Mouse (Mus musculus): Measurements from ENCODE around the gene Parp16.

The Parp16 gene

GRCm38 (mm10) chr9:65195053-65195452, at the start of gene Parp16:
Gene Parp16, plus strand, starts transcription at chr9:65195353.
- DNase-seq = no peak

- DNase-seq = no peak
Measured at GRCm38 (mm10) chr9:65146001-65146400, 49.2 kb upstream of the Parp16 start.

GRCm38 (mm10) chr9:65148507-65148906, 46.6 kb upstream of the Parp16 start:
- DNase-seq = no peak

DNA sequence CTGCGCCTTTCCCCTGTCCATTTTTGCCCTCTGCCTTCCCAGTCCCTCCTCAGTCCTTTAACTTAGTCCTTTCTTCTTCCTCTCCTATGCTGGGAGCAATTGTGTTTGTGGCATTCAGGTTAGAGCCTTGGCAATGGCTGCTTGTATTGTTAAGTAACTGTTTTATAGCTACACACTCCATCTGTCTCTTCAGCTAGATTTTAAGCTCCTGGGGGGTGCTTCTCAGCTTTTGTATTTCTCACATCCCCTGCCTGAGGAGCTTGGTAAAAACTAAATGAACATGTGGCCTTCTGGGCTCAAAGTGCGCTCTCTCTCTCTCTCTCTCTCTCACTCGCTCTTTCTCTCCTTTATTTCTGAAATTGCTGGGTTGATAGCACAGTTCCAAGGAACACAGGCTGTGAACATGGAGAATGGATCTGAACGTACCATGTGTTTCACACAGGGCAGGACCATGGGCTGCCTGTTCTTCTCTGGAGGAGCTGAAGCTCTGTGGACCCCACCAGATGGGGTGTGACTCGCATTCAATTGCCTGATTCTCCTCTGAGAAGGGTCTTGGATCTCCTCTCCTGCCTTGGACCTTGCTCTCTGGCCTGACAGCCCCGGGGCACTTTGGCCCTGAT, 42.3 kb upstream of the Parp16 start:
- no peak for DNase-seq

DNA sequence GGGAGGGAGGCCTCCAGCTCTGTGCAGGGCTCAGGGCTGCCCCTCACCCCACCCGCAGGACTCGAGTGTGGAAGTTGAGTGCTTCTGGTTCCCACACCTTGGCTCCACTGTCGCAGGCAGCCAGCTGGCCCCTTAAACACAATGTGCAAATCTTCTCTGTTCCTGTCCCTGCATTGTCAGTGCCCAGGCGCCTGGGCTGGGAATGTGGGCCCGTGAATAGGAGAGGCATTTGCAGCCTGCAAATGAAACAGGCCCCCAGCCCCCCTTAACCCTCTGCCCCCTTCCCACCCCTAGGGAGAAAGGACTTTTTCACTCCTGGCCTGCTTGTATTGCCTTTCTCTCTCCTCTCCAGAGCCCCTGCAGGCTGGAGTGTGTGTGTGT, 41.8 kb upstream of the Parp16 start:
- no peak for DNase-seq

- no peak for DNase-seq
Measured at GRCm38 (mm10) chr9:65154692-65155455, 40.3 kb upstream of the Parp16 start.

DNA sequence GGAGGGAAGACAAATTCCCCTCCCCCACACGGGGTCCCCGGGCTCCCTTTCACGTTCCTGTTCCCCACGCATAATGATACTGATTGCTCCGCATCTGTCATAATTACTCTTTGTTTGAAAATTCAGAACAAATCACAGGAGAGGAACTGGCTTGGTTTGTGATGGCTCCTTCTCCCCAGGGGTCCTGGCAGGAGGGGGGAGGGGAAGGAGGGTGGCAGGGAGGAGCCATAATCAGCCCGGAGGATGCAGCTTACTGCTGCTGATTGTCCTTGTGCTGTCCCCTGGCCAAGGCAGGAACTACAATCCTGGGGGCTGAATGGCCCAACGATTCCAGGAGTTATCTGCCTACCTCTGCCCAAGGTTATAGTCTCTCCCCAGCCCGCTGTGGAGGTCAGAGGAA, 38.5 kb upstream of the Parp16 start:
- DNase-seq = no peak

- no peak for DNase-seq
Measured at GRCm38 (mm10) chr9:65157631-65158030, 37.5 kb upstream of the Parp16 start.

- DNase-seq = no peak
Measured at GRCm38 (mm10) chr9:65161188-65161587, 34.0 kb upstream of the Parp16 start.

- DNase-seq = no peak
Measured at GRCm38 (mm10) chr9:65161881-65162280, 33.3 kb upstream of the Parp16 start.

DNA sequence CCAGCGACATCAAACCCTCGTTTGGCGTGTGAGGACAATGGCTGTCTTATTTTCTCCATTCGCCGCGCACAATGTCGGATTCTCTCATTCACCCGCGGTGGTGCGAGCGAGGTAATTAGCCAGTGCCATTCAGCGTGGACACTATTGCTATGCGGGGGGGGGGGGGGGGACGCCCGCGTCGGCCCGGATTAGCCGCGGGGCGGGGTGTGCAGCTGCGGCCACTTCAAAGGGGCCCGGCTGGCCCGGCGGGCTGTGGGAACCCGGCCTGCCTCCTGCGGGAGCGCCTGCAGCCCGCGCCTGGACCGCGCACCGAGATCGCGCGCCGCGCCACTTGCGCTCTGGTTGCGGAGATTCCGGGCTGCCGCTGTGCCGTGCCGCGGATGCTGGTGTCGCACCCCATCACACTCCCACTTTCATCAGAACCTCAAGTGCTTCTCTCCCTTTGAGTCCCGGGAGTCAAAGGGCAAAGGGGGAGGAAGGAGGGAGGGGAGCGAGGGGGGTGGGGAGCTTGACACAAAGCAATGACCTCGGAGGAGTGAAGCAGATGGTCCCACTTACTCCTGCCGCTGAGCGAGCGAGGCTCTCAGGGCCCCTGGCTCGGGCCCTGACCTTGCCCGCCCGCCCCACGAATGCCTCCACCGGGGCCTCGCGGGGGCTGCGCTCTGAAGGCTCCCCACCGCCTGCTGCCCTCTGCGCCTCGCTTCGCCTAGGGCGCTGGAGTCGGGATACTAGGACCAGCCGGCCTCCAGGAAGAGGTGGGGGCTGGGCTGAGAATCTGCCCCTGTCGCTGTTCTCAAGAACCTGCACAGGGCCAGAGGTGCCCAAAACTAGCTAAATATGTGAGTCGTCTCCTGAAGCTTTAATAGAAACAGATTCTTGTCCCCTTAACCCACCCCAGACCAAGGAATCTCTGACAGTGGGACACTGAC, 32.2 kb upstream of the Parp16 start:
- no peak for DNase-seq

GRCm38 (mm10) chr9:65164870-65165269, 30.3 kb upstream of the Parp16 start:
- no peak for DNase-seq

GRCm38 (mm10) chr9:65166386-65166785, 28.8 kb upstream of the Parp16 start:
- DNase-seq = no peak

DNA sequence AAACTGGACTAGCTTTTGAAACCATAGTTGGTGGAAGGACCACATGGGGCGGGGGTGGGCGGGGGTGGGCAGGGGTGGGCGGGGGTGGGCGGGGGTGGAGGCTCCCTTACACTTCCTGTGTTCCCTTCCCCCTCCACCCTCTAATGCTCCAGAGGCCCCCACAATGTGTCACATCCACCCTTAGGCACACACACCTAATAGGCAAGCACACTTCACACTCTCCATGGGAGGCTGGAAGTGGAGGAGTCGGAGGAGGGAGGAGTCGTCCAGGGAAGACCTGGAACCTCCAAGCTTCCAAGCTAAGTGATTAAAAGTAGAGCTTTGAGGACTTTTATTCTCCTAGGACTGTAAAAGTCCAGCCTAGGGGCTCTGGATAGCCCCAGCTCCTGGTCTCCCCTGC, 26.6 kb upstream of the Parp16 start:
- no peak for DNase-seq

- no peak for DNase-seq
Measured at GRCm38 (mm10) chr9:65168952-65169351, 26.2 kb upstream of the Parp16 start.

DNA sequence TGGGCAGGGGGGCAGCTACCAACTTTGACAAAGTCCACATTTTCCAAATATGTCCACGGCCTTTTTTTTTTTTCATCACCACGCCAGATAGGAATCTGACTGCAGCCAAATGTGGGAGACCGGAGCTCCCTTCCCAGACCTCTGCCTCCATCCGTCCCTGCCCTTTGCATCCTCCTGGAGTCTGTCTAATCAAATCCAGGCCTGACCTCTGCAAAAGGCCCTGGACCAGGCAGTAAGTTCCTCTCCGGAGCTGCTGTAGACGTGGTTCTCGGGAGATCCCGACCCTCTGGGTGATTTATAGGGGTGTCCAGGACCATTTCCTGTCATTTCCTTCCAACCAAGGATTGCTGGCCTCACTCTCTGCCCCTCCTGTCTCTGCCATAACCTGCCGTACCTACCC, 22.5 kb upstream of the Parp16 start:
- no peak for DNase-seq

DNA sequence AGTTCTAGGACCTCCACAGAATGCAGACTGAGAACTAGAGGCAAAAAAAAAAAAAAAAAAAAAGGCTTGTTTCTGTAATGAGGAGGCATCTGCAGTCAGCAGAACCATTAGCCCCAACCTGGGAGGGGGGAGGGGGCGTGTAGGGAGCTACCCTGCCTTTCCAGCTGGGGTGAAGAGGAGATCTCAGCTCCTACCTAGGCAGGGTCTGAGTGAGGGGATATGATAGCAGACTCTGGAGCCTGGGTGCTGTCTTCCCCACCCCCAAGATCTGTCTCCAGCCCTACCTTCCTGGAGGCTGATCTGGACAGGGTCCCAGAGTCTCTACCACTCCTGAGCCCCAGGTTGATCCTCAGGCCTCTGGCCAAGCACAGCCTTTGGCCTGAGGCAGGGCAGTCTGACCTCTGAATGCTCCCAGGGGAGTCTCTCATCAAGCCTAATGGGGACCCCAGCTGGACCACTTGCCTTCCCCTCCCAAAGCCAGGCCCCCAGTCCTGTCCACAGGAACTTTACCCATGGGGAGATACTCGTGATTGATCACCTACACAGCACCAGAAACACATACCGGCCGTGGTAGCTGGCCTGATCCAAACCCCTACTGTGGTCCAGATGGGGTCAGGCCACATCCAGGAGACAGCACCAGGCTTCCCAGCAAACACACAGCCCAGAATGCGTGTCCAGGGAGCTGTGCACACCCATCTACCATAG, 19.8 kb upstream of the Parp16 start:
- DNase-seq = no peak

- DNase-seq = no peak
Measured at GRCm38 (mm10) chr9:65175939-65176871, 18.9 kb upstream of the Parp16 start.

DNA sequence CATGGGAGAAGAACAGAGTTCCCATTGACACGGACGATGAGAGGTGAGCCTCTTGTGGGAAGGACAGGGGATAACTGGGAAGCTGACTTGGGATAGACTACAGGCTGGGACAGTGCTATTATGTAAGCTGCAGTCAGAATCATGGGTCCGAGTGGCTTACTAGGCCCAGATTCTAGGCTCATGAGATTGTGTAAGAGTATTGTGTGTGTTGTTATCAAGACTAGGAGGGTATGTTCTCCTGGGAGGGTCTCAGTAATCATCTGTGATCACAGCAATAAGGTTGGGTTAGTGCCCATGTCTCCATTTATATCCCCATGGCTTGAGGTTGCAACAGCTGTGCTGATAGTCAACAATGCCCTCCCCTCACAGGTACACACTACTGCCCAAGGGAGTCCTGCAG, 17.7 kb upstream of the Parp16 start:
- no peak for DNase-seq

GRCm38 (mm10) chr9:65177912-65178311, 17.2 kb upstream of the Parp16 start:
- no peak for DNase-seq

- no peak for DNase-seq
Measured at GRCm38 (mm10) chr9:65178336-65179213, 16.6 kb upstream of the Parp16 start.

Data from cerebellum, adult 9-11 months (tissue).